Mouse (Mus musculus) kidney, embryonic 14.5 days (tissue): ENCODE data around the gene Ppp4r4. TPM values are rescaled to one million over a fixed set of nuclear protein-coding genes. Genes with fewer than 3 reads are reported as not detected.

ENCODE experiments used
- ATAC-seq: fragments of 200-750 bp; cut with Nextera tagmentation; 2 replicates; pipeline ENCODE4 v1.8.0; 2017; ENCODE audit warnings: moderate number of reproducible peaks, mild to moderate bottlenecking, moderate TSS enrichment, moderate library complexity; ENCODE audit not compliant: low FRiP score, low TSS enrichment
- H3K27ac ChIP-seq: fragments of 300-500 bp; sonication (generic); 2 replicates; pipeline ENCODE4 v1.5.1; 2014; ENCODE audit warnings: low read depth, mild to moderate bottlenecking, low read length, moderate library complexity, mixed read lengths
- H3K27me3 ChIP-seq: fragments of 300-500 bp; sonication (generic); 2 replicates; pipeline ENCODE4 v1.6.1; 2014; ENCODE audit warnings: mild to moderate bottlenecking, low read length; ENCODE audit not compliant: control insufficient read depth, insufficient read depth
- H3K36me3 ChIP-seq: fragments of 300-500 bp; sonication (generic); 2 replicates; pipeline ENCODE4 v1.6.1; 2014; ENCODE audit warnings: low read length, mixed read lengths; ENCODE audit not compliant: control insufficient read depth, insufficient read depth
- H3K4me1 ChIP-seq: fragments of 300-500 bp; sonication (generic); 2 replicates; pipeline ENCODE4 v1.6.1; 2014; ENCODE audit warnings: low read length, mixed read lengths; ENCODE audit not compliant: control insufficient read depth, insufficient read depth
- H3K4me2 ChIP-seq: fragments of 300-500 bp; sonication (generic); replicated peaks from 2 replicates; pipeline ENCODE4 v1.6.1; 2014; ENCODE audit warnings: low read depth, mild to moderate bottlenecking, low read length
- H3K4me3 ChIP-seq: fragments of 300-500 bp; sonication (generic); 2 replicates; pipeline ENCODE4 v1.5.1; 2014; ENCODE audit warnings: mild to moderate bottlenecking, low read length
- H3K9ac ChIP-seq: fragments of 300-500 bp; sonication (generic); 2 replicates; pipeline ENCODE4 v1.6.1; 2014; ENCODE audit warnings: low read depth, mild to moderate bottlenecking, low read length, moderate library complexity
- H3K9me3 ChIP-seq: fragments of 300-500 bp; sonication (generic); 2 replicates; pipeline ENCODE4 v1.6.1; 2016; ENCODE audit warnings: low read length; ENCODE audit not compliant: control insufficient read depth
- WGBS: fragments of 180-500 bp; shearing (Covaris S2); extraction: QIAGEN DNeasy Blood & Tissue Kit; methylation state at CpG from one replicate; pipeline ENCODE4 v1.1.7; 2014; 5-methylcytosine and 5-hydroxymethylcytosine counted together
- polyA plus RNA-seq: library from polyadenylated mRNA; unstranded; fragments of >200 nt; fragmentation: Nextera tagmentation; extraction: Ambion mirVana; gene quantifications from 2 replicates; pipeline ENCODE4 v1.2.1, GENCODE M21; 2014

Ppp4r4 gene
- polyA plus RNA-seq, 1 experiment from 2014 or later = 2.0 TPM

DNA sequence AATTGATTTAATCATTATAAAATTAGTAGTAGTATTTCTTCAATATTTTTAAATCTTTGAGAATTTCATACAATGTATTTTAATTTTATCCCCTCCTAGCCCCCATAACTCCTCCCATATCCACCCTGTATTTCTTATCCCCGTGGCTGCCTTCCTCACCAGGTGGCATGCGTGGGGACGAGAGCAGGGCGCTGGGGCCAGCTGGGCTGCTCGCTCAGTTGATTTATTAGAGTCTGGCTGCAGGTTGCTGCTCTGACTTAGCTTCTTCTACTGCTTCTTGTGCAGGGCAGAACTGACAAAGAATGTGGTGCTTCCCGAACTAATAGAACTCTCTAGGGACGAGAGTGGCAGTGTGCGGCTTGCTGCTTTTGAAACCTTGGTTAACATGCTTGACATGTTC lies 51.7 kb downstream of the Ppp4r4 start:
- Histone ChIP-seq H3K4me1 (no peaks in the 10 kb centered on the region), H3K4me3 (no peak overlapping the region), H3K9me3 (no peaks in the 10 kb centered on the region), H3K9ac (no peak overlapping the region), H3K27ac (no peak overlapping the region), H3K36me3 (no peaks in the 10 kb centered on the region), H3K4me2 (no peak overlapping the region), H3K27me3 (no peaks in the 10 kb centered on the region)
- no peak for ATAC-seq
- 44% methylated on average over 8 of the region's 8 CpGs for WGBS

DNA sequence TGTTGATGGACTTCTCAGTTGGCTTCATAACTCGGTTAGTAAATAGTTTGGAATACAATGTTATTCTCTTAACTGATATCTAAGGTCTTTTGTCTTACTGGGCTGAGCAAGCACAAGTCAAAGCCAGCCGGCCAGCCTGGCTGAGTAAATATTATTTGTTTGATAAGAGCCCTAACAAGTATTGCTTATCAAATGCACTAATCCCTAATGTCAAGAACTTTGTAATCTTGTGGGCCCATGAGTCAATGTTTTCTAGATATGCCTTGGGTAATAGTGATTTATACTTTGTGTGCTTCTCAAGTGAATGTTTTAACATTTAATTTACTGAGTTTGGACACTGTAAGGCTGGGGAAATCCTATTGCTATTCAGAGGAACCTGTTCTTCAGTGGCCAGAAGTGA lies 66.3 kb downstream of the Ppp4r4 start:
- Histone ChIP-seq H3K4me1 (no peaks in the 10 kb centered on the region), H3K9ac (no peak overlapping the region), H3K4me2 (no peak overlapping the region), H3K27me3 (no peaks in the 10 kb centered on the region), H3K36me3 (no peaks in the 10 kb centered on the region), H3K9me3 (no peaks in the 10 kb centered on the region), H3K4me3 (no peak overlapping the region), H3K27ac (no peak overlapping the region)
- 69% methylated on average over 2 of the region's 2 CpGs for WGBS
- no peak for ATAC-seq

DNA sequence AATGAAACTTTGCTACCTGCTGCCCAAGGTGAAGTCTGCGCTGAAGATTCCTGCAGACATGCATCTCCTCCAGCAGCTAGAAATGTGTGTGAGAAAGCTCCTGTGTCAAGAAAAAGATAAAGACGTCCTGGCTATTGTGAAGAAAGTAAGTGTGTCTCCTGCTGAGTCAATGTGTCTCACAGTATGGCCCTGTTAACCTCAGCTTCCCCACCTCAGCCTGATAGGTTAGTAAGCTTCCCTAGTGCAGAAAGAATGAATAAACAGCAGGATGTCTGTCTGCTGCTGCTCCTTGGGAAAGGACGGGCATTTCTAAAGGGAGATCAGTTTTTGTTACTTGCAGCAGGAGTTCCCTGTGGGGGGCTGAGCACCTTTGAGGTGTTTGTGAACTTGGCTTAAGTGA lies 68.3 kb downstream of the Ppp4r4 start:
- H3K36me3 ChIP-seq = no peaks in the 10 kb centered on the region
- no peaks in the 10 kb centered on the region for H3K4me1 ChIP-seq
- 35% methylated on average over 3 of the region's 3 CpGs for WGBS
- H3K9me3 ChIP-seq = no peaks in the 10 kb centered on the region
- no peak overlapping the region for H3K27ac ChIP-seq
- H3K9ac ChIP-seq = no peak overlapping the region
- no peak overlapping the region for H3K4me2 ChIP-seq
- no peak overlapping the region for H3K4me3 ChIP-seq
- ATAC-seq = no peak
- no peaks in the 10 kb centered on the region for H3K27me3 ChIP-seq

DNA sequence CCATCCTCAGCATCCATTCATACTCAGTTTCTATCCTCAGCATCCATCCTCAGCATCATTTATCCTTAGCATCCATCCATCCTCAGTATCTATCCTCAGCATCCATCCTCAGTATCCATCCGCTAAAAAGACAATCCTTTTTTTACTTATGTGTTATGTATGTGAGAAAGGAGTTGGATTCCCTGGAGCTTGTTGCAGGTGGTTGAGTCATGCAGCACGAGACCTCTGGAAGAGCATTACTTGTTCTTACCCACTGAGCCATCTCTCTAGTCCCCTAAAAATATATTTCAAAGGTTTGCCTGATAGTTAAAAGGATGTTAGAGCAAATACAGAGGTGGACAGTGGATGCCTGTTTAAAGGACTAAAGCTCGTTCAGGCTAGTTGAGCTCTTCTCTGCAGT lies 69.8 kb downstream of the Ppp4r4 start:
- 78% methylated on average over 3 of the region's 3 CpGs for WGBS
- Histone ChIP-seq H3K4me3 (no peak overlapping the region), H3K27ac (no peak overlapping the region), H3K9me3 (no peaks in the 10 kb centered on the region), H3K36me3 (no peaks in the 10 kb centered on the region), H3K4me2 (no peak overlapping the region), H3K9ac (no peak overlapping the region), H3K27me3 (no peaks in the 10 kb centered on the region), H3K4me1 (no peaks in the 10 kb centered on the region)
- no peak for ATAC-seq

DNA sequence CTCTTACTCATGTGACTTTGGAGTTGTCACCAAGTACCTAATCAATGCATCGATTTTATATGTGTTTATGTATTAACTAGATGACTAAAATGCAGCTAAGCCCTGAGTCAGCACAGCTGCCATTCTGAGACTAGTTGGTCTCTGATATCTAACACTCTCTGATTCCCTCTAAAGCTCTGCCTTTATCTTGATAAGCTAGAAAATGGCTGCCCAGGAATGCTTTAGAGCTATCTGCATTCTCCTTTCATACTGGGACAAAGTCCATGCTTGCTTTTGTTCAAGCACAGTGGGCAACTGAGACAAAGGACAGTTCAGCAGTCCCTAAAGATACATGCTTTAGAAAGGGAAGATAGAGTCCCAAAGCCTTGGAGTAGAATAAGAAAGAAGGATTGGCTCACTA lies 83.1 kb downstream of the Ppp4r4 start:
- H3K9ac ChIP-seq = no peak overlapping the region
- H3K36me3 ChIP-seq = no peaks in the 10 kb centered on the region
- WGBS = 84% methylated on average over 1 of the region's 1 CpGs
- H3K4me1 ChIP-seq = no peaks in the 10 kb centered on the region
- no peaks in the 10 kb centered on the region for H3K9me3 ChIP-seq
- no peak overlapping the region for H3K4me2 ChIP-seq
- ATAC-seq = no peak
- no peaks in the 10 kb centered on the region for H3K27me3 ChIP-seq
- H3K27ac ChIP-seq = no peak overlapping the region
- no peak overlapping the region for H3K4me3 ChIP-seq

DNA sequence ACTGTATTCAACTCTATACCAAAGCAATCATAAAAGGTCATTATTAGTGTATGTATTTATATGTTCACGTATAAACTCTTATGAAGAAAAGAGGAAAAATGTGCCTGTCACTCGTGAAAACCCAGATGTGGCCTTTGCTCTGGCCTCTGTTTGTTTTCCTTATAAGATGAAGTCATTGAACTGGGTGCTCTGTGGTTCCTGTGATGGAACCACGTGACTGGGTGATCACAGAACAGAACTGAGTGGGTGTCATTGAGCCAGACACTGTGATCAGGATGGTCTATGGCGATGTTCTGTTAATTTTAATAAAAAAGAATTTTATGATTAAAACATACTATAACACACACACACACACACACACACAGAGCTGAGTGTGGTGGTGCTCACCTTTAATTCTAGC lies 83.7 kb downstream of the Ppp4r4 start:
- no peaks in the 10 kb centered on the region for H3K4me1 ChIP-seq
- no peak overlapping the region for H3K4me3 ChIP-seq
- H3K27me3 ChIP-seq = no peaks in the 10 kb centered on the region
- no peak overlapping the region for H3K9ac ChIP-seq
- H3K36me3 ChIP-seq = no peaks in the 10 kb centered on the region
- no peak for ATAC-seq
- H3K9me3 ChIP-seq = no peaks in the 10 kb centered on the region
- H3K4me2 ChIP-seq = no peak overlapping the region
- H3K27ac ChIP-seq = no peak overlapping the region
- WGBS = 81% methylated on average over 4 of the region's 4 CpGs

DNA sequence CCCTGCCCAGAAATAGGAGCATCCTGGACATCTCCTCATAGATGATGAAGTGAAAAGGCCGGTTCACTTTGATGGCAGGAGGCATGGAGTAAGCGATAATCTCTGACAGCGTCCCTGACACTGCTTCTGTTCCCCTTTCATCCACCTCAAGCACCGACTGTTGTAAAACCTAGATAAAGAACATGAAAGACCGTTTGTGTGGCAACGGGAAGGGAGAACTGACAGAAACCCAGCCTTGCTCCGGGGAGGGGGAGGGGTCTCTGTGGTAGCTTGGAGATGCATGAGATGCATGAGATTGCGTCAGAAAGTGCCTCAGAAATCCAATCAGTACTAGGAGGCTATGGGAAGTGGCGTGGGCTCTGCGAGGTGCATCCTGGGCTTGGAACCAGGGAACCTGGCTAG lies 84.8 kb downstream of the Ppp4r4 start:
- WGBS = 87% methylated on average over 10 of the region's 10 CpGs
- Histone ChIP-seq H3K9me3 (no peaks in the 10 kb centered on the region), H3K36me3 (no peaks in the 10 kb centered on the region), H3K4me1 (no peaks in the 10 kb centered on the region), H3K4me2 (no peak overlapping the region), H3K9ac (no peak overlapping the region), H3K4me3 (no peak overlapping the region), H3K27ac (no peak overlapping the region), H3K27me3 (no peaks in the 10 kb centered on the region)
- no peak for ATAC-seq

DNA sequence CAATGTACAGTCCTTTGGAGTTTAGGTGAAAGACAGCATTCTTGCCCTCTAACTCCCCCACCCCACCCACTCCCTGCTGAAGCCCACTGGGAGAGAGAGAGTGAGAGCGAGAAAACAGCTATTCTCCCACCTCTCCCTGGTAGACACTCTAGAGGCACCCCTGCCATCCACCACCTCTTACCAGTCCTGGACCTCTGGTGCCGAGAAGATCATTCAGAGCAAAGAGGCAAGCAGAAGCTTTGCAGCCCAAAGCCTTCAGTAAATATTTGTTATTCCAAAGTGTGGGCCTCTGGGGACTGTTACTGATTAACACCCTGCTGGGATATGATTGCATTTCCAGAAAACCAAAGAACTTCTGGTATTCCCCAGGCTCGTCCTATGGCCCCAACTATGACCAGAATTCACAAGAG lies 99.1 kb downstream of the Ppp4r4 start, which contains the start of gene Serpina10:
Serpina10 (minus strand) TSS at position 242 of the 410 bp plus-strand sequence.
- Histone ChIP-seq H3K4me1 (no peaks in the 10 kb centered on the region), H3K9ac (no peak within 1 kb of the TSS), H3K9me3 (no peaks in the 10 kb centered on the region), H3K27ac (no peak within 1 kb of the TSS), H3K4me3 (no peak within 1 kb of the TSS), H3K4me2 (no peak within 1 kb of the TSS), H3K27me3 (no peaks in the 10 kb centered on the region), H3K36me3 (no peaks in the 10 kb centered on the region)
- no peak for ATAC-seq
- WGBS = 82% methylated on average over 3 of the region's 3 CpGs

DNA sequence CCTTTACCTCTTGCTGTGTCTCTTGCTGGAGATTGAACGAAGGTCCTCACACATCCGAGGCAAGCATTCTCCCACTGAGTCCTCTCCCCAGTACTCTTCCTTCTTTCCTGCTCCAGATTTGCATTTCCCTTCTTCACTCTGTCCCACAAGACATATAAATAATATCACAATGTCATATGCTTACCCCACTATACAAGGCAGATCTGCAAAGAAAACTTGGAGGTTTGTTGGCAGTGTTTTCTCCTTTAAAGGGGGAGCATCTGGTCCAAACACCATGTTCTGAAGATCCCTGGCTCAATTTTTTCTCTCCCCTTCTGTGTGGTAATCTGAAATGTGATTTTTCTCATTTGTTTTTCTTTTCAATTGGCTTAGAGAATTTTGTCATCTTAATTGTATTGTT lies 102.3 kb downstream of the Ppp4r4 start:
- H3K4me3 ChIP-seq = no peak overlapping the region
- H3K9me3 ChIP-seq = no peaks in the 10 kb centered on the region
- no peaks in the 10 kb centered on the region for H3K36me3 ChIP-seq
- H3K27ac ChIP-seq = no peak overlapping the region
- 84% methylated on average over 2 of the region's 2 CpGs for WGBS
- ATAC-seq = no peak
- no peak overlapping the region for H3K4me2 ChIP-seq
- no peak overlapping the region for H3K9ac ChIP-seq
- H3K4me1 ChIP-seq = no peaks in the 10 kb centered on the region
- H3K27me3 ChIP-seq = no peaks in the 10 kb centered on the region

DNA sequence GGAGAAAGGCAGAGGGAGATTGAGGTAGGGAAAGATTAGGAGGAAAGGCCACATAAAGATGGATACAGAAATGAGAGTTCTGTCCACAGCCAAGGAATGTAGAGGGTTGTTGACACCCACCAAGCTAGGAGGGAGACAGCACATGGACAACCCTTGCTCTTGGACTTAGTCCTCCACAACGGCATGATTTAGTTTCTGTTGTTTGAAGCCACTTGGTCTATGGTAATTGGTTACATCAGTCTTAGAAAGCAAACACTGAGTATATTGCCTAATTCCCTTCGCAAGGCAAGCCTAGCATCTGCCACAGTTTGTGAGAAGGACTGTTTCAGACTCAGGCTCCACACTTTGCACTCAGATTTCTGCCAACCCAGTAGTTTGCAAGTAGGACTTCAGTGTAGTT lies 103.8 kb downstream of the Ppp4r4 start:
- no peak for ATAC-seq
- H3K9me3 ChIP-seq = no peaks in the 10 kb centered on the region
- no peaks in the 10 kb centered on the region for H3K36me3 ChIP-seq
- H3K9ac ChIP-seq = no peak overlapping the region
- H3K4me3 ChIP-seq = no peak overlapping the region
- no peaks in the 10 kb centered on the region for H3K27me3 ChIP-seq
- 78% methylated on average over 2 of the region's 2 CpGs for WGBS
- no peak overlapping the region for H3K4me2 ChIP-seq
- no peak overlapping the region for H3K27ac ChIP-seq
- H3K4me1 ChIP-seq = no peaks in the 10 kb centered on the region
